Mouse (Mus musculus) embryonic facial prominence, embryonic 10.5 days (tissue): ENCODE measurements around the gene Bbs4. TPM values are rescaled to one million over a fixed set of nuclear protein-coding genes. Genes with fewer than 3 reads are reported as not detected.

Experiments
- DNase-seq: peaks from one replicate; pipeline ENCODE4 v3.0.0-alpha.2; 2017; ENCODE audit warnings: low spot score
- H3K27ac ChIP-seq: fragments of 300-500 bp; sonication (generic); replicated peaks from 2 replicates; pipeline ENCODE4 v1.5.1; 2016; ENCODE audit warnings: mild to moderate bottlenecking
- H3K27me3 ChIP-seq: fragments of 300-500 bp; sonication (generic); replicated peaks from 2 replicates; pipeline ENCODE4 v1.6.1; 2016; ENCODE audit warnings: low read depth, mild to moderate bottlenecking; ENCODE audit not compliant: poor library complexity, severe bottlenecking
- H3K36me3 ChIP-seq: fragments of 300-500 bp; sonication (generic); replicated peaks from 2 replicates; pipeline ENCODE4 v1.6.1; 2016; ENCODE audit warnings: mild to moderate bottlenecking, moderate library complexity
- H3K4me1 ChIP-seq: fragments of 300-500 bp; sonication (generic); 2 replicates; pipeline ENCODE4 v1.6.1; 2016
- H3K4me3 ChIP-seq: fragments of 300-500 bp; sonication (generic); 2 replicates; pipeline ENCODE4 v1.5.1; 2016; ENCODE audit warnings: mild to moderate bottlenecking, moderate library complexity
- H3K9me3 ChIP-seq: fragments of 300-500 bp; sonication (generic); 2 replicates; pipeline ENCODE4 v1.6.1; 2016; ENCODE audit warnings: mild to moderate bottlenecking
- polyA plus RNA-seq: library from polyadenylated mRNA; unstranded; fragments of >200 nt; fragmentation: Nextera tagmentation; extraction: Ambion mirVana; gene quantifications from 2 replicates; pipeline ENCODE4 v1.2.1, GENCODE M21; 2016

Bbs4 gene
- polyA plus RNA-seq, 1 experiment from 2014 or later, result 19.3 TPM

- no peak overlapping the region for H3K4me3 ChIP-seq
- no peaks in the 10 kb centered on the region for H3K36me3 ChIP-seq
- no peaks in the 10 kb centered on the region for H3K27me3 ChIP-seq
- DNase-seq, result no peak
- no peaks in the 10 kb centered on the region for H3K9me3 ChIP-seq
- no peak overlapping the region for H3K27ac ChIP-seq
- peaks cover 17% of the 10 kb centered on the region for H3K4me1 ChIP-seq
These were observed 80.1 kb downstream of the Bbs4 start for GRCm38 (mm10) chr9:59273199-59273598.

Other genes starting within 250 kb of the Bbs4 start
- gene Adpgk, start 62.0 kb downstream of the Bbs4 start, polyA plus RNA-seq, result 45.0 and 46.5 TPM in 2 replicates
- gene Arih1, start 133.1 kb upstream of the Bbs4 start, polyA plus RNA-seq, result 18.7 and 19.5 TPM in 2 replicates
- 42.5 and 43.2 TPM in 2 replicates for gene Hexa, start 186.0 kb upstream of the Bbs4 start, polyA plus RNA-seq
- gene Tmem202, start 186.3 kb upstream of the Bbs4 start, polyA plus RNA-seq, result not detected in 2 replicates
- gene Celf6, start 224.4 kb upstream of the Bbs4 start, polyA plus RNA-seq, result 1.3 TPM in 2 replicates